Mouse (Mus musculus): ENCODE measurements around the gene C130050O18Rik.

DNA sequence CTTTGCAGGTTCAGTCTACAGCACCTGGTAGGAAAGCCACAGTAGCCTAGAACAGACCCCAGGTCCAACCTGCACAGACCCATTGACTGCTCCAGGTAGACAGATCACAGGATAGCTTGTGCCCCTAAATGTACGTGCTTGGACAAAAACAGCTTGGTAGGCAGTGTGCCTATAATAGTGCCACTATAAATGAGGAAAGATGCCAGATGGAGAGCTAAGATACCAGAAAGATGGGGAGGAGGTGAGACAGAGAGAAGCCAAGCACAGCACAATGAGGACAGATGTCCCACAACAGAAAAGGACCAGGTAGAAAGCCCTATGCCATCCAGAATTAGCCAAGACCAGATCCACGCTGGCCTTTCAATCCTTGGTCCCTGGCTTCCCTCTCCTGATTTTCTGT is 3.0 kb upstream of the C130050O18Rik start:
- TF ChIP-seq CTCF (IDR thresholded peaks at IDR 0.05; ENCODE audit: low read depth) (no peak), EP300 (IDR thresholded peaks at IDR 0.05; ENCODE audit: low read depth) (no peak)

Data from liver, embryonic 14.5 days (tissue).